Mouse (Mus musculus) liver, embryonic 14.5 days (tissue): ENCODE measurements at regions not wholly inside any gene's neighbourhood (a gene's known extent, or its start where the extent isn't known, plus 50 kb on each side); places are given as distances from the start of the nearest gene placed in this dataset.

Source experiments
- ATAC-seq: fragments of 200-750 bp; cut with Nextera tagmentation; 2 replicates; pipeline ENCODE4 v1.8.0; 2017; ENCODE audit warnings: moderate number of reproducible peaks, mild to moderate bottlenecking, moderate library complexity; ENCODE audit not compliant: insufficient read depth
- DNase-seq, 3 experiments: peaks; one replicate each; pipeline ENCODE4 v3.0.0-alpha.2; 2012 to 2013; ENCODE audit warnings: low read depth in 3 of 3, low spot score in 3 of 3
- H3K27ac ChIP-seq: fragments of 300-500 bp; sonication (generic); 2 replicates; pipeline ENCODE4 v1.5.1; 2014; ENCODE audit warnings: moderate library complexity, mild to moderate bottlenecking, control low read depth, inconsistent platforms
- H3K27me3 ChIP-seq: fragments of 300-500 bp; sonication (generic); 2 replicates; pipeline ENCODE4 v1.6.1; 2014; ENCODE audit warnings: mild to moderate bottlenecking, low read length, moderate library complexity; ENCODE audit not compliant: control insufficient read depth, insufficient read depth
- H3K36me3 ChIP-seq: fragments of 300-500 bp; sonication (generic); replicated peaks from 2 replicates; pipeline ENCODE4 v1.6.1; 2014; ENCODE audit warnings: low read depth; ENCODE audit not compliant: control insufficient read depth, insufficient read depth
- H3K4me1 ChIP-seq, 2 experiments: fragments of 200-500 bp in 1 of 2; fragments of 300-500 bp in 1 of 2; sonication (generic) in 1 of 2; replicated peaks; 2 replicates each; pipeline ENCODE4 v1.6.1; 2012 to 2014; ENCODE audit warnings: antibody characterized with exemption in 1 of 2, inconsistent platforms in 1 of 2, low read length in 1 of 2; ENCODE audit not compliant: control insufficient read depth in 2 of 2, insufficient read depth in 2 of 2
- H3K4me2 ChIP-seq: fragments of 300-500 bp; sonication (generic); 2 replicates; pipeline ENCODE4 v1.6.1; 2014; ENCODE audit warnings: low read depth, mild to moderate bottlenecking, control low read depth, moderate library complexity
- H3K4me3 ChIP-seq, 2 experiments: fragments of 200-500 bp in 1 of 2; fragments of 300-500 bp in 1 of 2; sonication (generic) in 1 of 2; 2 replicates each; pipeline ENCODE4 v1.5.1; 2012 to 2014; ENCODE audit warnings: low read depth in 2 of 2, low read length in 2 of 2, mild to moderate bottlenecking in 2 of 2, control low read depth in 1 of 2, inconsistent platforms in 1 of 2, moderate library complexity in 1 of 2; ENCODE audit not compliant: insufficient read depth in 1 of 2
- H3K9ac ChIP-seq: fragments of 300-500 bp; sonication (generic); replicated peaks from 2 replicates; pipeline ENCODE4 v1.6.1; 2014; ENCODE audit warnings: mild to moderate bottlenecking, control low read depth, moderate library complexity
- H3K9me3 ChIP-seq: fragments of 300-500 bp; sonication (generic); 2 replicates; pipeline ENCODE4 v1.6.1; 2016; ENCODE audit warnings: low read length, mixed read lengths; ENCODE audit not compliant: control insufficient read depth
- CTCF ChIP-seq: IDR thresholded peaks from 2 replicates; pipeline ENCODE4 v1.5.1; 2016; ENCODE audit warnings: antibody characterized with exemption, low read depth, control low read depth
- EP300 ChIP-seq: IDR thresholded peaks from 2 replicates; pipeline ENCODE4 v1.6.1; 2016; ENCODE audit warnings: antibody characterized with exemption, low read depth
- WGBS: fragments of 180-500 bp; shearing (Covaris S2); extraction: QIAGEN DNeasy Blood & Tissue Kit; methylation state at CpG from one replicate; pipeline ENCODE4 v1.1.7; 2014; ENCODE audit not compliant: insufficient replicate concordance; 5-methylcytosine and 5-hydroxymethylcytosine counted together

DNA sequence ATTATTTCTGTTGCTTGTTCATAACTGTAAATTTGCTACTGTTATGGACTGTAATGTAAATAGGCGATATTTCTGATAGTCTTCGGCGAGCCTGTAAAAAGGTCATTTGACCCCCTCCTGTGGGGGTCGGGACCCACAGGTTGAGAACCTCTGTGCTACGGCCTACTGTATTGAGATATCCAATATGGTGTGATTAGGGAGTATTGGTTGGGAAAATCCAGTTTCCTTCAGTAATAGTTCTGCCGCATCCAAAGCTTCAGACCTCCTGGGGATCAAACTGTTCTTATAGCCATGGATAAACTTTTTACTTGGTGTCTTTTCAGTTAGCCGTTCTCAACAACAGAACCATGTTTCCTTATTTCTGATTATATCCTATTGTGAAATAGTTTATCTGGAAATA lies 136.5 kb upstream of the Samsn1 start:
- 81% methylated on average over 7 of the region's 7 CpGs for WGBS
- H3K4me3 ChIP-seq, result no peak overlapping the region
- no peak overlapping the region for H3K4me2 ChIP-seq
- ATAC-seq (no peak), DNase-seq (no peak)
- H3K9ac ChIP-seq, result no peak overlapping the region
- no peaks in the 10 kb centered on the region for H3K27me3 ChIP-seq
- H3K36me3 ChIP-seq, result no peaks in the 10 kb centered on the region
- H3K9me3 ChIP-seq, result no peaks in the 10 kb centered on the region
- no peaks in the 10 kb centered on the region for H3K4me1 ChIP-seq
- no peak overlapping the region for H3K27ac ChIP-seq
- TF ChIP-seq EP300 (no peak), CTCF (no peak)

GRCm38 (mm10) chr16:76153766-76154525 lies 131.9 kb upstream of the Samsn1 start:
- no peak for TF ChIP-seq CTCF
- no peak for TF ChIP-seq EP300
- ATAC-seq (no peak), DNase-seq (no peak)
- Histone ChIP-seq H3K36me3 (no peaks in the 10 kb centered on the region), H3K9ac (no peak overlapping the region), H3K4me3 (no peak overlapping the region), H3K9me3 (no peaks in the 10 kb centered on the region), H3K4me1 (no peaks in the 10 kb centered on the region), H3K27ac (no peak overlapping the region), H3K4me2 (no peak overlapping the region), H3K27me3 (no peaks in the 10 kb centered on the region)
- WGBS, result 71% methylated on average over 12 of the region's 12 CpGs

- Histone ChIP-seq H3K4me2 (no peak overlapping the region), H3K9ac (no peak overlapping the region), H3K36me3 (no peaks in the 10 kb centered on the region), H3K27me3 (no peaks in the 10 kb centered on the region), H3K27ac (no peak overlapping the region), H3K9me3 (no peaks in the 10 kb centered on the region), H3K4me3 (no peak overlapping the region), H3K4me1 (no peaks in the 10 kb centered on the region)
- ATAC-seq (no peak), DNase-seq (no peak)
- WGBS, result 49% methylated on average over 5 of the region's 5 CpGs
- TF ChIP-seq EP300 (no peak), CTCF (no peak)
These were observed 127.5 kb upstream of the Samsn1 start for GRCm38 (mm10) chr16:76149581-76149980.

DNA sequence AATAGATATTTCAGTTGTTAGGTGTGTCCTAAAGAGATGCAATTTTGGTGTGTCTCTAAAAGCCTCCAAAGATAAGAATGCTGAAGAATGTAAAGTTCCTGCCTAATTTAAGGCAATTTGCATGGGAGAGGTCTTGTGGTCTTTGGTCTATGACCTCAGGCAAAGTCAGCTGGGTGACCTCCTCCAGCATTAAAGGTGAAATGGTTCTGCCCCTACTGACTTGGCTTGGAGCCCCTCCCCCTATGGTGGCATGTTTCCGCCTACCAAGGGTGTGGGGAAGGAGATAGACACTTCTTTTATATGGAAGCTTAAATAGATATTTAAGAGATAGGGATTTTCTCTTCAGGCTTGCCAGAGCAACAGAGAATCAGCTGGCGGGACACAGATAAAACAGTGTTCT lies 111.8 kb upstream of the Samsn1 start:
- no peak overlapping the region for H3K27ac ChIP-seq
- no peaks in the 10 kb centered on the region for H3K9me3 ChIP-seq
- no peak overlapping the region for H3K4me3 ChIP-seq
- ATAC-seq, result no peak
- no peak for TF ChIP-seq CTCF
- no peak for TF ChIP-seq EP300
- H3K36me3 ChIP-seq, result no peaks in the 10 kb centered on the region
- DNase-seq, result no peak
- H3K4me1 ChIP-seq, result no peaks in the 10 kb centered on the region
- H3K27me3 ChIP-seq, result no peaks in the 10 kb centered on the region
- no peak overlapping the region for H3K9ac ChIP-seq
- WGBS, result 32% methylated on average over 2 of the region's 2 CpGs
- H3K4me2 ChIP-seq, result no peak overlapping the region

DNA sequence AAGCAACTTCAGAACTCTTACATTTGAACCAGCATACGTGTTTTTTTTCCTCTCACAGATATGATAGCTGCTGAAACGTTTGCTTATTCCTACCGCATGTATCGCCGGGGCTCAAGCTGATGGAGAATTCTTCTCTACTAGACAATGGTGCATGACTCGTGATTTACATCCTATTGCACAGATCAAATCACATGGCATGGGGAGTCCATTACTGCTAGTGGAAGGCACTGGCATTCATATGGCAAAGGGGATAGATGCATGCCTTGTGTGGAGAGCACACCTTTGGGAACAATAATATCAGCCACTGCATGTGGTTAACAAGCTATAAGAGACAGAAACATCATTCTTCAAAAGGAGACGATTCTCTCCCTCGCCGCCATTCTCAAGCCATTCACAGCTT lies 108.4 kb upstream of the Samsn1 start:
- DNase-seq (no peak), ATAC-seq (no peak)
- no peaks in the 10 kb centered on the region for H3K27me3 ChIP-seq
- H3K4me2 ChIP-seq, result no peak overlapping the region
- H3K27ac ChIP-seq, result no peak overlapping the region
- no peak for TF ChIP-seq CTCF
- TF ChIP-seq EP300, result no peak
- no peaks in the 10 kb centered on the region for H3K36me3 ChIP-seq
- 68% methylated on average over 9 of the region's 9 CpGs for WGBS
- no peaks in the 10 kb centered on the region for H3K9me3 ChIP-seq
- H3K4me1 ChIP-seq, result no peaks in the 10 kb centered on the region
- H3K4me3 ChIP-seq, result no peak overlapping the region
- no peak overlapping the region for H3K9ac ChIP-seq
